Mouse (Mus musculus): ENCODE results near the gene Elmo1. TPM values are rescaled to one million over a fixed set of nuclear protein-coding genes. Genes with fewer than 3 reads are reported as not detected.

Gene Elmo1
- polyA plus RNA-seq, 1 experiment from 2014 or later = 12.3 TPM

DNA sequence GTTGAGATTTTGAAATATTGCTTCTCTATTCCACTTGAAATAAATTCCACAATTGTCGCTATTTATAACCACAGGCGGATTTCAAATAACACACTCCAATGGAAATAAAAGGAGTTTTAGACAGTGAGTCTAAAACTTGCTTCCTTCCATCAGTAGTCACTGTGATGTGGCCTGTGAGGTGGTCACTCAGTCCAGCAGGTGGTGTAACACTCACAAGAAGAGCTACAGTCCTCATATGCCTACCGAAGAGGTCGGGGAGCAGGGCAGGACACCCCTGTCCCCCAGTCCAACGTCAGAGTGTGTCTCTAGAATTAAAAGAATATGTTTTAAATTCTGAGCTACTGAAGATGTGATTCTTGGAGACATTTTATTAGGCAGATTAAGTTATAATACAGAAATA lies 229.8 kb downstream of the Elmo1 start:
- Histone ChIP-seq H3K4me1 (replicated peaks; ENCODE audit: control insufficient read depth, insufficient read depth, low read length) (no peaks in the 10 kb centered on the region), H3K4me3 (ENCODE audit: low read depth, low read length) (no peak overlapping the region), H3K4me2 (ENCODE audit: low read depth, low read length, severe bottlenecking) (no peak overlapping the region), H3K9ac (ENCODE audit: low read length) (no peak overlapping the region), H3K36me3 (ENCODE audit: control insufficient read depth, insufficient read depth, low read length) (no peaks in the 10 kb centered on the region), H3K27me3 (ENCODE audit: control insufficient read depth, insufficient read depth, low read length) (no peaks in the 10 kb centered on the region), H3K27ac (ENCODE audit: low read depth, low read length) (no peak overlapping the region), H3K9me3 (ENCODE audit: control insufficient read depth, low read length) (no peaks in the 10 kb centered on the region)
- no peak for DNase-seq (ENCODE audit: low spot score)
- ATAC-seq (replicated peaks; ENCODE audit: low FRiP score) = no peak
- WGBS = 87% methylated on average over 5 of the region's 5 CpGs

DNA sequence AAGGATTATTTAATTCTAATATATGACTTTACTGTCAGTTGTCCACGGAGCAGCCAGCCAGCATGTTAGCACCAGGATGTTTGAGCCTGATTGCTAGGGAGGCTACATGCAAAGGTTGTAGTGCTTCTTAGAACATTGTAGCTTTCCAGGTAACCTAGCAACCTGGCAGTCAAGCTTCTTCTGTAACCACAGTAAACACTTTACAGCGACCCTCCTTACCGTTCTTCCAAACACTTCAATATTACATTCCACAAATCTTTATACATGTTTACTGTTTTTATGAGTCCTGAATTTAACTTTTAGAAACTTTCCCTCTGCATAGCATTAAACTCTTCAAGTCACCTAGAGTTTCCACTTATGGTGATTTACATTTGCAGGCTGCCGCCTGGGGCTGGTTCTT lies 233.1 kb downstream of the Elmo1 start:
- DNase-seq (ENCODE audit: low spot score) = no peak

DNA sequence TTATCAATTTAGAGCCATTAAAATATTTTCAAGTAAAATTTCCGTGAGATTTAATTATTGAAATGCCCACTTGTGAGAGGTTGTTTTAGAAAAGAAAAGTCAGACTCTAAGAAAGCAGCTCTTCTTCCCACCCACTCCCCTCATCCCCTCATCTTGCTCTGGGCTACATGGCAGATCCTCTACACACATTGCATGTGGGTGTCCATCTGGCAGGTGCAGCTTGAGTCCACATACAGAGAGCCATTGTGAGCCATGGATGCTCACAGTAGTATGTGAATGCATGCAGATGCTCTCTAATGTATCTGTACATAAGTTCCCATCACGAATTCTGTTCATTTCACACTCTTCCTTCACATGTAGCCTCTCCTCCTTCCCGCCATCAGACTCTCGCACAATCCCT lies 236.7 kb downstream of the Elmo1 start:
- Histone ChIP-seq H3K27me3 (ENCODE audit: control insufficient read depth, insufficient read depth, low read length) (no peaks in the 10 kb centered on the region), H3K9ac (ENCODE audit: low read length) (no peak overlapping the region), H3K36me3 (ENCODE audit: control insufficient read depth, insufficient read depth, low read length) (no peaks in the 10 kb centered on the region), H3K9me3 (ENCODE audit: control insufficient read depth, low read length) (no peaks in the 10 kb centered on the region), H3K27ac (ENCODE audit: low read depth, low read length) (no peak overlapping the region), H3K4me2 (ENCODE audit: low read depth, low read length, severe bottlenecking) (no peak overlapping the region), H3K4me3 (ENCODE audit: low read depth, low read length) (no peak overlapping the region), H3K4me1 (replicated peaks; ENCODE audit: control insufficient read depth, insufficient read depth, low read length) (no peaks in the 10 kb centered on the region)
- 88% methylated on average over 4 of the region's 4 CpGs for WGBS
- ATAC-seq (replicated peaks; ENCODE audit: low FRiP score) = no peak
- DNase-seq (ENCODE audit: low spot score) = no peak

More for the DNA sequence above, 233.1 kb downstream of the Elmo1 start:
- H3K27ac ChIP-seq (ENCODE audit: low read depth, low read length) = no peak overlapping the region
- no peaks in the 10 kb centered on the region for H3K36me3 ChIP-seq (ENCODE audit: control insufficient read depth, insufficient read depth, low read length)
- no peak overlapping the region for H3K9ac ChIP-seq (ENCODE audit: low read length)
- no peaks in the 10 kb centered on the region for H3K4me1 ChIP-seq (replicated peaks; ENCODE audit: control insufficient read depth, insufficient read depth, low read length)
- H3K9me3 ChIP-seq (ENCODE audit: control insufficient read depth, low read length) = no peaks in the 10 kb centered on the region
- WGBS = 94% methylated on average over 4 of the region's 4 CpGs
- no peak for ATAC-seq (replicated peaks; ENCODE audit: low FRiP score)
- H3K27me3 ChIP-seq (ENCODE audit: control insufficient read depth, insufficient read depth, low read length) = no peaks in the 10 kb centered on the region
- no peak overlapping the region for H3K4me2 ChIP-seq (ENCODE audit: low read depth, low read length, severe bottlenecking)
- no peak overlapping the region for H3K4me3 ChIP-seq (ENCODE audit: low read depth, low read length)

DNA sequence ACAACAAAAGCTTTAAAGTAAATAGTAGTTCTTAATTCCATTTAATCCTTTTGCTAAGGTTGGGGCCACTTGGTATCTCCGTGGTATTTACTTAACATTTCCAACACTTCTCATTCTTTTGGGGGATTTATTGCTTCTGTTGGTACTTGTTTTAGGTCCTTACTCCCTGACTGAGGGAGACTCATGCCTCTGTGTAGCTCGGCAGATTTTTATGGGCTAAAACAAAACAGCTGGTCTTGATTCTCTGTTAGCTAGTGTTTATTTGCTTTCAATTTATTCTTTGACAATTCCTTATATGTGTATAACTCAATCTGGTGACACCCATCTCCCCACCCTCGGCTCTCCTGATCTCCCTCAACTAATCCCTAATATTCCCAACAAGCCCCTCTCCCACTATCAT lies 237.6 kb downstream of the Elmo1 start:
- H3K9ac ChIP-seq (ENCODE audit: low read length) = no peak overlapping the region
- ATAC-seq (replicated peaks; ENCODE audit: low FRiP score) (no peak), DNase-seq (ENCODE audit: low spot score) (no peak)
- H3K4me3 ChIP-seq (ENCODE audit: low read depth, low read length) = no peak overlapping the region
- no peaks in the 10 kb centered on the region for H3K4me1 ChIP-seq (replicated peaks; ENCODE audit: control insufficient read depth, insufficient read depth, low read length)
- H3K9me3 ChIP-seq (ENCODE audit: control insufficient read depth, low read length) = no peaks in the 10 kb centered on the region
- WGBS = 52% methylated on average over 3 of the region's 3 CpGs
- H3K4me2 ChIP-seq (ENCODE audit: low read depth, low read length, severe bottlenecking) = no peak overlapping the region
- H3K27me3 ChIP-seq (ENCODE audit: control insufficient read depth, insufficient read depth, low read length) = no peaks in the 10 kb centered on the region
- no peak overlapping the region for H3K27ac ChIP-seq (ENCODE audit: low read depth, low read length)
- H3K36me3 ChIP-seq (ENCODE audit: control insufficient read depth, insufficient read depth, low read length) = no peaks in the 10 kb centered on the region

DNA sequence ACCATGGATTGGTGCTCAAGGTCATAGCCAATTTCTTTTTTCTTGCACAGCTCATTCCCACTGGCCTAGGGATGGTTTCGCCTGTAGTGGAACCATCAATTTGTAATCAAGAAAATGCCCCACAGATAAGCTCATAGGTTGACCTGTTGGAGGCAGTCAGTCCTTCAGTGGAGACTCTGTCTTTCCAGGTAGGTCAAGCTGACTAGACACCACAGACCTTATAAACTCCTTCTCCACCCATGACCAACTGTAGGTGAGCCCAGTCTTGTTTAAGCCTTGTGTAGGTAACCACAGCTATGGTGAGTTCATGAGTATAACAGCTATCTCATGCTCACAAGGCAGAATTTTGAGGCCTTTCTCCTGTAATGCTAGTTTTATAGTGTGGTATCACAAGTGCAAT lies 238.3 kb downstream of the Elmo1 start:
- ATAC-seq (replicated peaks; ENCODE audit: low FRiP score) = no peak
- H3K9me3 ChIP-seq (ENCODE audit: control insufficient read depth, low read length) = no peaks in the 10 kb centered on the region
- no peak overlapping the region for H3K4me2 ChIP-seq (ENCODE audit: low read depth, low read length, severe bottlenecking)

DNA sequence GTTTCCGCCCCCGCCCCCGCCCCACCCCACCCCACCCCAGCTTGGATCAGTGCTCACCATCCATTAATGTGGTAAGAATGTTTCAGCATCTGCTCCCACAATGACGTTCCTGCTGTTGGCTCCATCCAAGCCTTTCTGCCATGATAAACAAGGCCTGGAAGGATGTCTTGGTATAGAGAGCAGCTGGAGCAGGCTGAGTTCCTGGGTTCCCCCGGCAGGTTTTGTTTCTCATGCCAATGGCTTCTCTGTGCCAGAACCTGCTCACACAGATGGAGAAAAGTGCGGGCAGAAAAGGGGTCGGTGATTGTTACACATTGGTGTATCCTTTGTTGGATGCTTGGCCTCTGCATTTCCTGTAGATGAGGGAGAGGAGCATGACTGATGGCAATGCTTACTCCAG lies 240.6 kb downstream of the Elmo1 start:
- Histone ChIP-seq H3K27me3 (ENCODE audit: control insufficient read depth, insufficient read depth, low read length) (no peaks in the 10 kb centered on the region), H3K9me3 (ENCODE audit: control insufficient read depth, low read length) (no peaks in the 10 kb centered on the region), H3K4me3 (ENCODE audit: low read depth, low read length) (no peak overlapping the region), H3K27ac (ENCODE audit: low read depth, low read length) (no peak overlapping the region), H3K4me2 (ENCODE audit: low read depth, low read length, severe bottlenecking) (no peak overlapping the region), H3K4me1 (replicated peaks; ENCODE audit: control insufficient read depth, insufficient read depth, low read length) (no peaks in the 10 kb centered on the region), H3K36me3 (ENCODE audit: control insufficient read depth, insufficient read depth, low read length) (no peaks in the 10 kb centered on the region), H3K9ac (ENCODE audit: low read length) (no peak overlapping the region)
- ATAC-seq (replicated peaks; ENCODE audit: low FRiP score) = no peak
- WGBS = 90% methylated on average over 7 of the region's 7 CpGs
- no peak for DNase-seq (ENCODE audit: low spot score)

More for the DNA sequence above, 238.3 kb downstream of the Elmo1 start:
- 100% methylated on average over 1 of the region's 1 CpGs for WGBS
- DNase-seq (ENCODE audit: low spot score) = no peak
- H3K4me1 ChIP-seq (replicated peaks; ENCODE audit: control insufficient read depth, insufficient read depth, low read length) = no peaks in the 10 kb centered on the region
- no peak overlapping the region for H3K4me3 ChIP-seq (ENCODE audit: low read depth, low read length)
- no peaks in the 10 kb centered on the region for H3K27me3 ChIP-seq (ENCODE audit: control insufficient read depth, insufficient read depth, low read length)
- H3K27ac ChIP-seq (ENCODE audit: low read depth, low read length) = no peak overlapping the region
- H3K36me3 ChIP-seq (ENCODE audit: control insufficient read depth, insufficient read depth, low read length) = no peaks in the 10 kb centered on the region
- no peak overlapping the region for H3K9ac ChIP-seq (ENCODE audit: low read length)

DNA sequence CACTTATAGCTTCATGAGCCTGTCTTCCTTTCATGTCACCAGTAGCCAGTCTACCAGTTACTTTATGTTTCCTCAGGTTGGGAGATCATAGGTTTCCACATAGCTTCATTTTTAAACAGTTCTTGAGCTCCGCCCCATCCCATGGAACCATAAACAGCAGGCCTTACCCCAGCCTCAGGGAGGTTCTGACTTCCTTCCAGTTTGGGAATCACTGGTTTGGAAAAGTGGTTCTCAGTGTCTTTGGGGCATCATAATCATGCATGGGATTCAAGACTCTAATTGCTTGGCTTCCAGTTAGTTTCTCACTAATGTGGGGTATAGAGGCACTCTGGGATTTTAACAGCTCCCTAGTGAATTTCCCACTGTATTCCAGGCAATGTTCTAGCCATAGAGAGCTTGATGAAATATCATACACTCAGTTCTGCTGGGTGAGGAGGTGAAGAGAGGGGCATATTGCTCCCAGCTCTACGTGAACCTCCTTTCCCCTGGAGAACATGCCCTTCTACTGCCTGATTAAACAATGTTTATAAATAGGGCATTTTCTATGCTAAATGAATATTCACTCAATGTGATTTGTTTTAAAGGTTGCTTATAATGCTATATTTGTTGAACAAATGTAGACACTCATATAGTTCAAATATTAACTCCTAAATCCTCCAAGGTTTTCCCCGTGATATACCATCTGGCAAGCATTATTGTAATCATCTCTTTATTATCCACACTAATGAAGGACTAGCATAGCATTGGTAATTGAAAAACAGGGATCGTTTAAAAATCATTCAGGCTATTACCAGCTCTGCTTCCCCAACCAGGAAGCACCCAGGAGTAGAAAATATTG lies 244.9 kb downstream of the Elmo1 start:
- ATAC-seq (replicated peaks; ENCODE audit: low FRiP score) (no peak), DNase-seq (ENCODE audit: low spot score) (no peak)
- no peak overlapping the region for H3K27ac ChIP-seq (ENCODE audit: low read depth, low read length)
- H3K4me2 ChIP-seq (ENCODE audit: low read depth, low read length, severe bottlenecking) = no peak overlapping the region
- no peak overlapping the region for H3K4me3 ChIP-seq (ENCODE audit: low read depth, low read length)
- no peaks in the 10 kb centered on the region for H3K4me1 ChIP-seq (replicated peaks; ENCODE audit: control insufficient read depth, insufficient read depth, low read length)
- no peaks in the 10 kb centered on the region for H3K36me3 ChIP-seq (ENCODE audit: control insufficient read depth, insufficient read depth, low read length)
- H3K9me3 ChIP-seq (ENCODE audit: control insufficient read depth, low read length) = no peaks in the 10 kb centered on the region
- H3K27me3 ChIP-seq (ENCODE audit: control insufficient read depth, insufficient read depth, low read length) = no peaks in the 10 kb centered on the region
- 78% methylated on average over 4 of the region's 4 CpGs for whole genome bisulfite sequencing
- no peak overlapping the region for H3K9ac ChIP-seq (ENCODE audit: low read length)

DNA sequence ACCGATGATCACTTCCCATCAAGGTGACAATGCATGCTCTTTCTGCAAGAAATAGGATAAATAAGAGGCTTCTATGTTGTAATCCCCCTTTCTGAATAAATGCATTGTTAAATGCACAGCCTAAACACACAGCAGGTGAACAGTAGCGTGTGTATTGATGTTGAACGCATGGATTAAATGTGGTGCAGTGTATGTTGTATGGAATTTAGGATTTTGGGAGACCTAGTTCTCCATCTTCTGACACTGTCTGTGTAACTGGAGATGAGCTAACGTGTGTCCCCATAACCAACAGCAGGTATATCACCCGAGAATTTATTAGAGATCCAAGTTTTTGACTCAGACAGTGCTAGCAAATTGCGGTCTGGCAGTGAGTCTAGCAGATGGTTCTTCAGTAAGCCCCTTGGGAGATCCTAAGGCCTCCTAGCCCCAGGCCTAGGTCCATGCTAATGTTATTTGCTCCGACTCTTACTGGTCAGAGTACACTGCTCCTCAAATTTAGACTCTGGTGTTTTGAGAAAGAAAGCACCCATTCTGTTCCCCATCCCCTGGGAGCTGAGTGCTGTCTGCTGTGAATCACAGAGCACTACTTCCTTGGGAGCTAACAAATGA lies 245.6 kb downstream of the Elmo1 start:
- DNase-seq (ENCODE audit: low spot score) = no peak
- H3K9me3 ChIP-seq (ENCODE audit: control insufficient read depth, low read length) = no peaks in the 10 kb centered on the region
- H3K4me3 ChIP-seq (ENCODE audit: low read depth, low read length) = no peak overlapping the region
- H3K4me1 ChIP-seq (replicated peaks; ENCODE audit: control insufficient read depth, insufficient read depth, low read length) = no peaks in the 10 kb centered on the region
- no peaks in the 10 kb centered on the region for H3K36me3 ChIP-seq (ENCODE audit: control insufficient read depth, insufficient read depth, low read length)
- ATAC-seq (replicated peaks; ENCODE audit: low FRiP score) = no peak
- H3K9ac ChIP-seq (ENCODE audit: low read length) = no peak overlapping the region
- H3K27me3 ChIP-seq (ENCODE audit: control insufficient read depth, insufficient read depth, low read length) = no peaks in the 10 kb centered on the region
- H3K4me2 ChIP-seq (ENCODE audit: low read depth, low read length, severe bottlenecking) = no peak overlapping the region
- WGBS = 86% methylated on average over 7 of the region's 7 CpGs
- no peak overlapping the region for H3K27ac ChIP-seq (ENCODE audit: low read depth, low read length)

DNA sequence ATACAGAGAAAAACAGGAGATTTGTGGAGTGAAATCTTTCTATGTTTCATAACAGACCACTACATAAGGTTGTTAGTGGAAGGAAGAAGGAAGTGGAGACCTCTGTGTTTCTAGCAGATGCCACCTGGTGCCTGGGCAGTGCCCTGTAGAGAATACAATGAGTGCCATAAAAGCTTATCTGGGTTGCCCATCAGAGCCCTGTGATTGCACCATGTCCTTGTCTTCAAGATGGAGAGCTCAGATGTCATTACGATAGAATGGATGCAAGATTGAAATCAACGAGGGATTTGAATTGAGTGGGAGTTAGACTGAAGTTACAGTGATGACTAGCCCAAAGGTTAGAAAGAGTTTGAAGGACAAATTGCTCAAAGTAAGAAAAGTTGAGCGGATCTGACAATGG lies 252.5 kb downstream of the Elmo1 start:
- 94% methylated on average over 3 of the region's 3 CpGs for WGBS
- no peaks in the 10 kb centered on the region for H3K4me1 ChIP-seq (replicated peaks; ENCODE audit: control insufficient read depth, insufficient read depth, low read length)
- no peak overlapping the region for H3K4me2 ChIP-seq (ENCODE audit: low read depth, low read length, severe bottlenecking)
- DNase-seq (ENCODE audit: low spot score) (no peak), ATAC-seq (replicated peaks; ENCODE audit: low FRiP score) (no peak)
- H3K36me3 ChIP-seq (ENCODE audit: control insufficient read depth, insufficient read depth, low read length) = no peaks in the 10 kb centered on the region
- no peak overlapping the region for H3K9ac ChIP-seq (ENCODE audit: low read length)
- no peaks in the 10 kb centered on the region for H3K27me3 ChIP-seq (ENCODE audit: control insufficient read depth, insufficient read depth, low read length)
- no peak overlapping the region for H3K4me3 ChIP-seq (ENCODE audit: low read depth, low read length)
- H3K27ac ChIP-seq (ENCODE audit: low read depth, low read length) = no peak overlapping the region
- no peaks in the 10 kb centered on the region for H3K9me3 ChIP-seq (ENCODE audit: control insufficient read depth, low read length)
